Mouse (Mus musculus): ENCODE measurements around the gene Rho. TPM values are rescaled to one million over a fixed set of nuclear protein-coding genes. Genes with fewer than 3 reads are reported as not detected.

The Rho gene
- total RNA-seq, 2 experiments from 2014 or later = 0.49 to 1.1 TPM

- H3K27ac ChIP-seq = no peak overlapping the region
- H3K4me3 ChIP-seq = no peak overlapping the region
- TF ChIP-seq CTCF (conservative IDR thresholded peaks at IDR 0.05) = no peak
- no peak for DNase-seq (ENCODE audit: low spot score in 2 of 2)
Measured at GRCm38 (mm10) chr6:115946389-115946788, 14.8 kb downstream of the Rho start.

- no peak for DNase-seq (ENCODE audit: low spot score in 2 of 2)
- no peak for TF ChIP-seq CTCF (conservative IDR thresholded peaks at IDR 0.05)
- Histone ChIP-seq H3K4me3 (no peak overlapping the region), H3K27ac (no peak overlapping the region)
Measured at GRCm38 (mm10) chr6:115954506-115955074, 23.0 kb downstream of the Rho start.

- no peak for TF ChIP-seq CTCF (conservative IDR thresholded peaks at IDR 0.05)
- no peak for DNase-seq (ENCODE audit: low spot score in 2 of 2)
- no peak overlapping the region for H3K27ac ChIP-seq
- no peak overlapping the region for H3K4me3 ChIP-seq
Measured at GRCm38 (mm10) chr6:115955169-115955568, 23.6 kb downstream of the Rho start.

- TF ChIP-seq CTCF (conservative IDR thresholded peaks at IDR 0.05) = no peak
- no peak overlapping the region for H3K4me3 ChIP-seq
- no peak overlapping the region for H3K27ac ChIP-seq
Measured at GRCm38 (mm10) chr6:115955664-115956063, 24.1 kb downstream of the Rho start.

GRCm38 (mm10) chr6:115956418-115956921 is 24.9 kb downstream of the Rho start:
- peak; percentile 47 for TF ChIP-seq CTCF (conservative IDR thresholded peaks at IDR 0.05)

More at GRCm38 (mm10) chr6:115955664-115956063, 24.1 kb downstream of the Rho start:
- no peak for DNase-seq (ENCODE audit: low spot score in 2 of 2)

GRCm38 (mm10) chr6:115956922-115957601 is 25.5 kb downstream of the Rho start:
- no peak for TF ChIP-seq CTCF (conservative IDR thresholded peaks at IDR 0.05)
- H3K4me3 ChIP-seq = no peak overlapping the region
- peak; percentile 23 to 27 for DNase-seq (ENCODE audit: low spot score in 2 of 2)
- H3K27ac ChIP-seq = no peak overlapping the region

More at GRCm38 (mm10) chr6:115956418-115956921, 24.9 kb downstream of the Rho start:
- H3K4me3 ChIP-seq = no peak overlapping the region
- no peak for DNase-seq (ENCODE audit: low spot score in 2 of 2)
- H3K27ac ChIP-seq = no peak overlapping the region

- Histone ChIP-seq H3K4me3 (no peak overlapping the region), H3K27ac (no peak overlapping the region)
- DNase-seq (ENCODE audit: low spot score in 2 of 2) = no peak
- no peak for TF ChIP-seq CTCF (conservative IDR thresholded peaks at IDR 0.05)
Measured at GRCm38 (mm10) chr6:115957681-115958080, 26.1 kb downstream of the Rho start.

GRCm38 (mm10) chr6:115958445-115958844 is 26.9 kb downstream of the Rho start:
- H3K4me3 ChIP-seq = no peak overlapping the region
- no peak overlapping the region for H3K27ac ChIP-seq
- no peak for DNase-seq (ENCODE audit: low spot score in 2 of 2)
- no peak for TF ChIP-seq CTCF (conservative IDR thresholded peaks at IDR 0.05)

GRCm38 (mm10) chr6:115959151-115959691 is 27.7 kb downstream of the Rho start:
- no peak for TF ChIP-seq CTCF (conservative IDR thresholded peaks at IDR 0.05)
- DNase-seq (ENCODE audit: low spot score in 2 of 2) = no peak
- peak overlapping the region; percentile 32; the same call in 1 of the 2 replicates for H3K27ac ChIP-seq
- H3K4me3 ChIP-seq = no peak overlapping the region

- Histone ChIP-seq H3K4me3 (no peak overlapping the region), H3K27ac (no peak overlapping the region)
- no peak for DNase-seq (ENCODE audit: low spot score in 2 of 2)
- no peak for TF ChIP-seq CTCF (conservative IDR thresholded peaks at IDR 0.05)
Measured at GRCm38 (mm10) chr6:115960322-115960721, 28.8 kb downstream of the Rho start.

GRCm38 (mm10) chr6:115961743-115962142 is 30.2 kb downstream of the Rho start:
- no peak overlapping the region for H3K4me3 ChIP-seq
- H3K27ac ChIP-seq = no peak overlapping the region
- TF ChIP-seq CTCF (conservative IDR thresholded peaks at IDR 0.05) = no peak
- DNase-seq (ENCODE audit: low spot score in 2 of 2) = no peak

GRCm38 (mm10) chr6:115962439-115963085 is 31.0 kb downstream of the Rho start:
- no peak for DNase-seq (ENCODE audit: low spot score in 2 of 2)
- Histone ChIP-seq H3K4me3 (no peak overlapping the region), H3K27ac (no peak overlapping the region)
- TF ChIP-seq CTCF (conservative IDR thresholded peaks at IDR 0.05) = peak; percentile 47

GRCm38 (mm10) chr6:115963656-115964055 is 32.1 kb downstream of the Rho start:
- no peak for TF ChIP-seq CTCF (conservative IDR thresholded peaks at IDR 0.05)
- Histone ChIP-seq H3K4me3 (no peak overlapping the region), H3K27ac (no peak overlapping the region)
- no peak for DNase-seq (ENCODE audit: low spot score in 2 of 2)

Data from layer of hippocampus, adult 2 months (tissue).